Mouse (Mus musculus): ENCODE results near the gene Cep350.

DNA sequence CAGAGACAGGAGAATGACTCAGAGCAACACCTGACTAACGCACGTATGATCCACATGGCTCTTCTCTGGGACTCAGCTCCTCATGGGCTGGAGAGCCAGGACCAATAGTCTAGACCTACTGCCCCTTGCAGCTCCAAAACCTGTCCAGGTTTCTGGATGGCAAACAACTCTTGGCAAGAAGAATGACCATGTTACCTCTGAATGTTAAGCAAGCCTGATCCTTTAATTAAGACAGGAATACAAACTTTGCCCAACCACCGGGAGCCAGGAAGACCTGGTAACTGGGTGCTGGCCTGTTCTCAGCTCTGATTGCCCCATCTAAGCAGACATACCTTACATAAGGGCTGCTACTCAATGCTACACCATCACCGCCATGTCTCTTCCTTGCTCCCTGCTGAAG, 164.8 kb downstream of the Cep350 start:
- TF ChIP-seq CTCF (IDR thresholded peaks at IDR 0.05; ENCODE audit: extremely low read depth, insufficient read depth, low read length) (no peak), POLR2A (IDR thresholded peaks at IDR 0.05; ENCODE audit: extremely low read depth, insufficient read depth, low read length) (no peak)

Measured in cortical plate, adult 2 months (tissue).